Mouse (Mus musculus) embryonic facial prominence, embryonic 11.5 days (tissue): ENCODE data around the gene Pigf. TPM values are rescaled to one million over a fixed set of nuclear protein-coding genes. Genes with fewer than 3 reads are reported as not detected.

Experiments
- ATAC-seq: fragments of 200-750 bp; cut with Nextera tagmentation; replicated peaks from 2 replicates; pipeline ENCODE4 v1.8.0; 2017; ENCODE audit warnings: low read depth; ENCODE audit not compliant: insufficient number of reproducible peaks, low FRiP score, low TSS enrichment
- DNase-seq: peaks from one replicate; pipeline ENCODE4 v3.0.0-alpha.2; 2015; ENCODE audit warnings: low spot score
- H3K27ac ChIP-seq: fragments of 300-500 bp; sonication (generic); replicated peaks from 2 replicates; pipeline ENCODE4 v1.5.1; 2014; ENCODE audit warnings: mild to moderate bottlenecking, low read depth, low read length, control low read depth
- H3K27me3 ChIP-seq: fragments of 300-500 bp; sonication (generic); 2 replicates; pipeline ENCODE4 v1.6.1; 2014; ENCODE audit warnings: mild to moderate bottlenecking, low read length, moderate library complexity, mixed read lengths; ENCODE audit not compliant: control insufficient read depth, insufficient read depth
- H3K36me3 ChIP-seq: fragments of 300-500 bp; sonication (generic); replicated peaks from 2 replicates; pipeline ENCODE4 v1.6.1; 2014; ENCODE audit warnings: low read depth, mild to moderate bottlenecking, low read length, moderate library complexity, mixed read lengths; ENCODE audit not compliant: control insufficient read depth, insufficient read depth
- H3K4me1 ChIP-seq: fragments of 300-500 bp; sonication (generic); 2 replicates; pipeline ENCODE4 v1.6.1; 2014; ENCODE audit warnings: low read length, mixed read lengths; ENCODE audit not compliant: control insufficient read depth, insufficient read depth
- H3K4me2 ChIP-seq: fragments of 300-500 bp; sonication (generic); 2 replicates; pipeline ENCODE4 v1.6.1; 2014; ENCODE audit warnings: low read depth, mild to moderate bottlenecking, control low read depth, low read length, moderate library complexity
- H3K4me3 ChIP-seq: fragments of 300-500 bp; sonication (generic); 2 replicates; pipeline ENCODE4 v1.5.1; 2014; ENCODE audit warnings: low read depth, low read length, control low read depth
- H3K9ac ChIP-seq: fragments of 300-500 bp; sonication (generic); replicated peaks from 2 replicates; pipeline ENCODE4 v1.6.1; 2014; ENCODE audit warnings: mild to moderate bottlenecking, control low read depth, low read length
- H3K9me3 ChIP-seq: fragments of 300-500 bp; sonication (generic); replicated peaks from 2 replicates; pipeline ENCODE4 v1.6.1; 2016; ENCODE audit warnings: mild to moderate bottlenecking, low read length, inconsistent platforms, mixed read lengths; ENCODE audit not compliant: control insufficient read depth
- WGBS: fragments of 180-500 bp; shearing (Covaris S2); extraction: QIAGEN DNeasy Blood & Tissue Kit; methylation state at CpG from one replicate; pipeline ENCODE4 v1.1.7; 2014; 5-methylcytosine and 5-hydroxymethylcytosine counted together
- polyA plus RNA-seq: library from polyadenylated mRNA; unstranded; fragments of >200 nt; fragmentation: Nextera tagmentation; extraction: Ambion mirVana; gene quantifications from 2 replicates; pipeline ENCODE4 v1.2.1, GENCODE M21; 2014

Pigf gene
- polyA plus RNA-seq, 1 experiment from 2014 or later = 49.1 TPM

DNA sequence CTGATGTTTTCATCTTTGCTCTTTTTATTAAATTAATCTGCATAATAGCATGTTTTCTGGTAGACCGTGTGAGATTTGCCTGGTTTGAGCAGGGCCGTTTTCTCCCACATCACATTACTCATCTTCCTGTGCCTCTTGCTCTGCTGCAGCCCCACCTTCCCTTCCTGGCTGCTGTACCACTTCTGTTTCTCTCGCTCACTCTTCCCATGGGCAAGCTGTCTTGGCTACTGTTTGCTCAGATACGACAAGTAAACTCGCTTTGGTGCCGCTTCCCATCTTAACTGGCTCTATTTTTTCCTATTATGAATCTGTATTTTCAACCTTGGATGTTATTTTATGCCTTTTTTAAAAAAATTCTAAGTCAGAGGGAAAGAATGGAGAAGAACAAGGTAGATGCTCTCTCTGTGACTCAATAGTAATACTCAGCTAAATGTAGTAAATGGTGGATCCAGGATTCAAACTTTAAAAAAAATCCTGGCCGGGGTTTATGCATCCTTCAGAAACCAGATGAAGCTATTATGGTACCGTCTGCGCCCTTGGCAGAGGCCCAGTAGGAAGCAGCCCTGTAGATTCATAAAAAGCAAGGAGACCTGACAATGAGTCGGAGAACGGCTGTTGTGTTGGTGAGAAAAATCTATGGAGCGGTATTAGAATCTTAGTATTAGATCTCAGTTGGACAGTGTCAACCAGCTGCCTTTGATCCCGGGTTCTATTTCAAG lies 13.7 kb downstream of the Pigf start:
- ATAC-seq = no peak
- 93% methylated on average over 13 of the region's 13 CpGs for WGBS
- Histone ChIP-seq H3K4me2 (no peak overlapping the region), H3K36me3 (no peaks in the 10 kb centered on the region), H3K9ac (no peak overlapping the region), H3K4me1 (no peaks in the 10 kb centered on the region), H3K27ac (no peak overlapping the region), H3K27me3 (no peaks in the 10 kb centered on the region), H3K4me3 (no peak overlapping the region), H3K9me3 (no peaks in the 10 kb centered on the region)
- no peak for DNase-seq

DNA sequence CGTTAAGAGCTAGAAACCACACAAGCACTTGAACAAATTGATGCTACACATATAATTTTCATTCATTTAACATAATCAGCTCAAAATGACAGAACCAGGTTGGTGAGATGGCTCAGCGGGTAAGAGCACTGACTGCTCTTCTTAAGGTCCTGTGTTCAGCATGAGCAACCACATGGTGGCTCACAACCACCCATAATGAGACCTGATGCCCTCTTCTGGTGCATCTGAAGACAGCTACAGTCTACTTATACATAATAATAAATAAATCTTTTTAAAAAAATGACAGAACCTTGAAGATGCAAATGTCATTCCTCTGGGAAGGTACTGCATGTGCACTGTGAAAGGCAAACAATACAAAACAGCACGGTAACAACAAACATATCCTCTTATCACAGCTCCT lies 16.3 kb downstream of the Pigf start:
- WGBS = 88% methylated on average over 3 of the region's 3 CpGs
- Histone ChIP-seq H3K4me3 (no peak overlapping the region), H3K4me2 (no peak overlapping the region), H3K4me1 (no peaks in the 10 kb centered on the region), H3K27ac (no peak overlapping the region), H3K27me3 (no peaks in the 10 kb centered on the region), H3K9me3 (no peaks in the 10 kb centered on the region), H3K36me3 (no peaks in the 10 kb centered on the region), H3K9ac (no peak overlapping the region)
- DNase-seq (no peak), ATAC-seq (no peak)

DNA sequence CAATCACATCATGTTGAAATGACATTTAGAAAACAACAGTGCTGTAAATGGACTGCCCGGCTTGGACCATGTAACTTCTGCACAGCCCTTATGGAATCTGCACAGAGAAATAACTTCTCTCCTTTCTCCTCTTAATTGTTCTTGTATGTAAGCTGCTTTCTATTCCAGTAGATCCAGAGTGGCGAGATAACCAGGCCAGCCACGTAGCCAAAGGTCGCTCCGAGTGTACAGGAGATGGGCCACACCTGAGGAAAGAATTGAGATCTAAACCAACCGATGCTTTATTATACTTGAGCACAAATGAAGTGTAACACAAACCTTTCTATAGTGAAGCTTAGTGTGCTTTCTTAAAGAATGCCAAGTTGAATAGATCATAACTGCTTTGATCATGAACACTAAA lies 27.9 kb downstream of the Pigf start:
- 94% methylated on average over 6 of the region's 6 CpGs for WGBS
- ATAC-seq = no peak

DNA sequence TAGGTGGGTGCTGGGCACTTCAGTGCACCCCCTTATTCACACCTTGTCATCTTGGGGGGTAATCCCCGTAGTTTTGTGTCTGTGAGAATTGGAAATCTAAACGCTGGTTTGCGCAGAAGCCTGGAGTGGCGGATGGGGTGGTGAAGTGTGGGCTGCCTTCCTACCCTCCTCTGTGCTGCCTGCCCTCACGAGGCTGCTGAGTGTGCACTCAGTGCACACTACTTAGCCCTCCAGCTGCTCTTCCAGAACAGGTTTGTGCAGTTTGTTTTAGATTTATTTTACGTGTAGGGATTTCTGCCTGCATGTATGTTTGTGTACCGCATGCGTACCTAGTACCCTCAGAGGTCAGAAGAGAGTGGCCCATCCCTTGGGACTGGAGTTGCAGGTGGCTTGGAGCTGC lies 33.9 kb downstream of the Pigf start:
- ATAC-seq (no peak), DNase-seq (no peak)
- WGBS = 87% methylated on average over 8 of the region's 8 CpGs
- no peak overlapping the region for H3K4me2 ChIP-seq
- no peaks in the 10 kb centered on the region for H3K4me1 ChIP-seq
- H3K36me3 ChIP-seq = no peaks in the 10 kb centered on the region
- H3K27me3 ChIP-seq = no peaks in the 10 kb centered on the region
- no peaks in the 10 kb centered on the region for H3K9me3 ChIP-seq
- no peak overlapping the region for H3K9ac ChIP-seq
- no peak overlapping the region for H3K4me3 ChIP-seq
- H3K27ac ChIP-seq = no peak overlapping the region

More for the DNA sequence above, 27.9 kb downstream of the Pigf start:
- Histone ChIP-seq H3K36me3 (peaks cover 2% of the 10 kb centered on the region), H3K27ac (no peak overlapping the region), H3K4me3 (no peak overlapping the region), H3K27me3 (no peaks in the 10 kb centered on the region), H3K4me1 (no peaks in the 10 kb centered on the region), H3K9ac (no peak overlapping the region), H3K9me3 (no peaks in the 10 kb centered on the region), H3K4me2 (no peak overlapping the region)
- no peak for DNase-seq

DNA sequence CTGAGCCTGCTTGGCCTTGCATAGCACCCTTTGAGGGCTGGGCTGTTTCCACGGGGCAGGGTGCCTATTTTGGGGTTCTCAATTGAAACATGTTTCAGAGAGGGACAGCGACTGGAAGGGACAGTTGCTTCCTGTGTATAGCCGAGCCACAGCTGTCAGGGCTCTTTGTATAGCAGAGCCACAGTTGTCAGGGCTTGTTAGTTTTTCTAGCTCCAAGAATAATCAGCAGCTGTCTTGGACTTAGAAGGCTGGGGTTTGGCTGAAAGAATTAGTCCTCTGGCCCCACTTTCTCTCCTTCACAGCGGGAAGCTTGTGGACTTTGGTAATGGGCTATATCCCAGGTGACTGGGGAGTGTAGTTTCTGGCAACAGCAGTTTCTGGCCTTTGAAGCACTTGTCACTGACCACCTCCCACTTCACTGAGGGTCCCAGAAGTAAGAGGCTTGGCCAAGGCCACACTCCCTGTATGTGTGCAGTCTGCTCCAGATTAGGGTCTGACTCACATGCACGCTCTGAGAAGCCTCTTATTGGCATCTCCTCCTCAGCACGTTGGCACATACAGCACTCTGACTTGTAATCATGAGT lies 36.5 kb downstream of the Pigf start:
- Histone ChIP-seq H3K4me3 (no peak overlapping the region), H3K27ac (no peak overlapping the region), H3K36me3 (no peaks in the 10 kb centered on the region), H3K9me3 (no peaks in the 10 kb centered on the region), H3K27me3 (no peaks in the 10 kb centered on the region), H3K9ac (no peak overlapping the region), H3K4me1 (no peaks in the 10 kb centered on the region), H3K4me2 (no peak overlapping the region)
- ATAC-seq (no peak), DNase-seq (no peak)
- 61% methylated on average over 6 of the region's 6 CpGs for WGBS

DNA sequence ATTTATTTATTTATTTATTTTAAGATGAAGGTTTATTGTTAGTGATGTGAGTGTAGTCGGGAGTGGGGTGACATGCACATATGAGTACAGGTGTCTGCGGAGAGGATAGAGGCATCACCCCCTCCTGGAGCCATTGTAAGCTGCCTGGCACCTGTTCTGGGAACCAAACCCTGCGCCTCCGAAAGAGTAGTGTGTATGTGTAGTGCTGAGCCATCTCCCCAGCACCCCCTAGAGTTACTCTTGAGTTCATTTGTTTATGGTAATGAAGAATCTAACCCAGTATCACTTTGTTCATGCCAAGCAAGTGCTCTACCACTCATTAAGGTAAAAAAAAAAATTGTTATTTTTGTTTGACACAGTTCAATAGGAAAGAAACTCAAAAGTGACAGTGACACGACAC lies 37.0 kb downstream of the Pigf start:
- H3K27ac ChIP-seq = no peak overlapping the region
- 86% methylated on average over 5 of the region's 5 CpGs for WGBS
- no peaks in the 10 kb centered on the region for H3K36me3 ChIP-seq
- H3K4me2 ChIP-seq = no peak overlapping the region
- no peak overlapping the region for H3K4me3 ChIP-seq
- H3K4me1 ChIP-seq = no peaks in the 10 kb centered on the region
- no peaks in the 10 kb centered on the region for H3K9me3 ChIP-seq
- H3K9ac ChIP-seq = no peak overlapping the region
- ATAC-seq = no peak
- no peaks in the 10 kb centered on the region for H3K27me3 ChIP-seq
- no peak for DNase-seq

DNA sequence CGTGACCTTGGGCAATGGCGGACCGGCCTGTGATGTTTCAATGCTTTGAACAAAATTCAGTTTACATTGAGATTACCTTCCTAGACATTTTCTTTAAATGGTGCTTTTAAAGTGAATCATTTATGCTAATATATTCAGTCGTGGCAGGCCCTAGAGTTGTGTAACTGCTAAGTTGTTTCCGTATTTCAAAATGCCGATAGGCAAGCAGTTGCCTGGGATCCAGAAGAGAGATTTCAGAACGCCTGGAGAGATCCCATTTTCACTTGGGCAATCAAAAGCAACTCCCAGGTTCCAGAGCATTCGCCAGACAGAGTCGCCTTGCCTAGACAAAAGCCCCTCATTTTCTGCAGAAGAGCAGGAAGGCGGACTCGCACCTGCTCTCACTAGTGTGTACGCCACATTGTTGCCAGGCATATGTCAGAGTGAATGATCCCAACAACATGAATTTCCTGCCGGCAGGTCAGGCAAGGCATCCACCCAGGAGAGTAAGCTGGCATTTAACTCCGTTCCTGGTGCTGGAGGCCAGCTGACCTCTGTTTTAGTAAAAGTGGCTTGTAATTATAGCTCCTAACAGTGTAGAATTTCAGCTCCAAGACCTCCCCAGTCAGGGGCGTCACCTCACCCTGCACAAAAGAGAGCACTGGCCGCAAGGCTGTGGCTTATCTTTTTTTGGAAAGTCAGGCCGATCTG lies 38.6 kb downstream of the Pigf start:
- H3K27ac ChIP-seq = no peak overlapping the region
- ATAC-seq = 0 out of 2 replicates have a peak, but pooled peaks have one; percentile 16
- H3K27me3 ChIP-seq = no peaks in the 10 kb centered on the region
- no peaks in the 10 kb centered on the region for H3K36me3 ChIP-seq
- no peak overlapping the region for H3K4me3 ChIP-seq
- DNase-seq = peak; percentile 31
- WGBS = 46% methylated on average over 17 of the region's 17 CpGs
- H3K9me3 ChIP-seq = no peaks in the 10 kb centered on the region
- no peaks in the 10 kb centered on the region for H3K4me1 ChIP-seq
- H3K9ac ChIP-seq = no peak overlapping the region
- H3K4me2 ChIP-seq = no peak overlapping the region

DNA sequence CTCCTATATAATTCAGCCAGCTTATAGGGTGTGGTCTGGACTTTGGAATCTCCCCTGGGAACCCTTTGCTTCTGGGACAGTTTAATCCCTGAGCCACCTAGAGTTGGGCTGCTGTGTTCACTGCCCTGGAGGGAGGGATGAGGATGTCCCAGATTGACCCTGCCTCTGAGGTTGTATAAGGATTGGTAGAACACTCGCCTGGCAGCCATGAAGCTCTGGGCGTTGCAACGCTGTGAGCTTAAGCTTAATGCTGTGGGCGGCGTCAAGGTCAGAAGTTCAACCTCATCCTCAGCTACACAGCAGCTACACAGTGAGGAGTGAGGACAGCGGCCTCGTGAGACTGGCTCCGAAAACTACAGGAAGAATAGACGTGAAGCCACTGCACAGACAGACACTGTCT lies 42.7 kb downstream of the Pigf start:
- WGBS = 72% methylated on average over 9 of the region's 9 CpGs
- no peak overlapping the region for H3K9ac ChIP-seq
- no peak overlapping the region for H3K4me2 ChIP-seq
- no peak overlapping the region for H3K4me3 ChIP-seq
- no peaks in the 10 kb centered on the region for H3K27me3 ChIP-seq
- DNase-seq (no peak), ATAC-seq (no peak)
- no peaks in the 10 kb centered on the region for H3K9me3 ChIP-seq
- no peak overlapping the region for H3K27ac ChIP-seq
- H3K36me3 ChIP-seq = no peaks in the 10 kb centered on the region
- H3K4me1 ChIP-seq = no peaks in the 10 kb centered on the region
